Mouse (Mus musculus) midbrain, postnatal 0 days (tissue): ENCODE measurements around the gene Slc26a10. TPM values are rescaled to one million over a fixed set of nuclear protein-coding genes. Genes with fewer than 3 reads are reported as not detected.

ENCODE experiments used
- ATAC-seq: fragments of 200-750 bp; cut with Nextera tagmentation; 2 replicates; pipeline ENCODE4 v1.8.0; 2017; ENCODE audit warnings: moderate number of reproducible peaks, mild to moderate bottlenecking, moderate TSS enrichment, moderate library complexity; ENCODE audit not compliant: low FRiP score
- DNase-seq: peaks from one replicate; pipeline ENCODE4 v3.0.0-alpha.2; 2015; ENCODE audit warnings: low spot score
- H3K27ac ChIP-seq: fragments of 300-500 bp; sonication (generic); 2 replicates; pipeline ENCODE4 v1.5.1; 2014; ENCODE audit warnings: low read depth, mild to moderate bottlenecking, low read length, mixed read lengths
- H3K27me3 ChIP-seq: fragments of 300-500 bp; sonication (generic); 2 replicates; pipeline ENCODE4 v1.6.1; 2014; ENCODE audit warnings: low read length, control low read depth, mixed read lengths; ENCODE audit not compliant: insufficient read depth
- H3K36me3 ChIP-seq: fragments of 300-500 bp; sonication (generic); 2 replicates; pipeline ENCODE4 v1.6.1; 2014; ENCODE audit warnings: low read length, control low read depth, mixed read lengths; ENCODE audit not compliant: insufficient read depth
- H3K4me1 ChIP-seq: fragments of 300-500 bp; sonication (generic); 2 replicates; pipeline ENCODE4 v1.6.1; 2014; ENCODE audit warnings: mild to moderate bottlenecking, control low read depth, antibody characterized with exemption, low read length, mixed read lengths; ENCODE audit not compliant: insufficient read depth
- H3K4me2 ChIP-seq: fragments of 300-500 bp; sonication (generic); 2 replicates; pipeline ENCODE4 v1.6.1; 2014; ENCODE audit warnings: low read depth, mild to moderate bottlenecking, low read length, mixed read lengths; ENCODE audit not compliant: poor library complexity, severe bottlenecking
- H3K4me3 ChIP-seq: fragments of 300-500 bp; sonication (generic); 2 replicates; pipeline ENCODE4 v1.5.1; 2014; ENCODE audit warnings: low read depth, mild to moderate bottlenecking, low read length, moderate library complexity
- H3K9ac ChIP-seq: fragments of 300-500 bp; sonication (generic); replicated peaks from 2 replicates; pipeline ENCODE4 v1.6.1; 2014; ENCODE audit warnings: mild to moderate bottlenecking, low read length, moderate library complexity, mixed read lengths; ENCODE audit not compliant: poor library complexity, severe bottlenecking
- H3K9me3 ChIP-seq: fragments of 300-500 bp; sonication (generic); 2 replicates; pipeline ENCODE4 v1.6.1; 2016; ENCODE audit warnings: low read length, control low read depth
- CTCF ChIP-seq: IDR thresholded peaks from 2 replicates; pipeline ENCODE4 v1.5.1; 2016; ENCODE audit warnings: antibody characterized with exemption, mild to moderate bottlenecking
- WGBS: fragments of 180-500 bp; shearing (Covaris S2); extraction: QIAGEN DNeasy Blood & Tissue Kit; methylation state at CpG from one replicate; pipeline ENCODE4 v1.1.7; 2014; 5-methylcytosine and 5-hydroxymethylcytosine counted together
- polyA plus RNA-seq: library from polyadenylated mRNA; unstranded; fragments of >200 nt; fragmentation: Nextera tagmentation; extraction: Ambion mirVana; gene quantifications from 2 replicates; pipeline ENCODE4 v1.2.1, GENCODE M21; 2015
- total RNA-seq: library from RNA; depleted of rRNA; stranded (reverse); fragments of >200 nt; gene quantifications from 2 replicates; pipeline ENCODE4 v1.2.3, GENCODE M21; 2014

The Slc26a10 gene
- total and polyA plus RNA-seq, 2 experiments from 2014 or later, result 0.05 to 0.80 TPM

DNA sequence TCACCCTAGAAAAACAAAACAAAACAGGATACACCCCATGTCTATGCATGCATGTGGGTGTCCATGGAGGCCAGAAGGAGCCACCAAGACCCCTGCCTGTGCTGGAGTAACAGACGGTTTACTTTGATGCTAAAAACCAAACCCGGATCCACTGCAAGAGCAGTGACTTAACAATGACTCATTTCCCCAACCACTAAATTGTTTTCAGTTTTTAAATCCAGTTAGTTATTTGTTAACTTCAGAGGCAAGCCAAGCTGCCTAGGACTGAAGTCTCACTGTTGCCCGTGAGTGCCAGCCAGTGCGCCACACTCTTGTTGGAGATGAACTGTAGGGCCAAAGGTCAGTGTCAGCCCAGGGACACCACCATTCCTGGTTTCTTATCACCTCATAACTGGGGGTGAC lies 30.0 kb downstream of the Slc26a10 start:
- no peaks in the 10 kb centered on the region for H3K36me3 ChIP-seq
- H3K27ac ChIP-seq, result no peak overlapping the region
- H3K4me1 ChIP-seq, result no peaks in the 10 kb centered on the region
- no peak for DNase-seq
- H3K9ac ChIP-seq, result no peak overlapping the region
- H3K4me2 ChIP-seq, result no peak overlapping the region
- no peak overlapping the region for H3K4me3 ChIP-seq
- no peak for ATAC-seq
- no peak for TF ChIP-seq CTCF
- no peaks in the 10 kb centered on the region for H3K27me3 ChIP-seq
- WGBS, result 86% methylated on average over 4 of the region's 4 CpGs
- H3K9me3 ChIP-seq, result no peaks in the 10 kb centered on the region

DNA sequence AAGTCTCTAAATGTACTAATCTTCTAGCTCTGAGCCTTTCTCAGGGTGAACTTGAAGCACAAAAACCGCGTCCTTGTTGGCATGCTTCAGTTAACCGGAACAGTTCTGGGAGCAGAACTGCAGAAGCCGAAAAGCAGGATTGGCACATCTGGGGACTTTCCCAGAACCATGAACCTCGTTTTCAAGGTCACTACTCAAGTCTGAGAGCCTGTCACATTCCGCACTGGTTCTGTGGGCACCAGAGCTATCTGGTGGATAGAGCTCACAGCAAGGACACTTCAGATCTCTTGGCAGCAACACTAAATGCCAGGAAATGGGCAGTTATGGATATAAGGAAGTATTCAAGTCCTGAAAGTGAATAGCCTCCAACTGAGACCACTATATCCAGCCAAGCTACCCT lies 33.3 kb downstream of the Slc26a10 start:
- no peak overlapping the region for H3K4me3 ChIP-seq
- H3K9ac ChIP-seq, result no peak overlapping the region
- ATAC-seq, result no peak
- WGBS, result 83% methylated on average over 6 of the region's 6 CpGs
- H3K27me3 ChIP-seq, result no peaks in the 10 kb centered on the region
- TF ChIP-seq CTCF, result no peak
- no peak overlapping the region for H3K4me2 ChIP-seq
- no peak overlapping the region for H3K27ac ChIP-seq
- H3K36me3 ChIP-seq, result no peaks in the 10 kb centered on the region
- DNase-seq, result no peak
- no peaks in the 10 kb centered on the region for H3K4me1 ChIP-seq
- H3K9me3 ChIP-seq, result no peaks in the 10 kb centered on the region

DNA sequence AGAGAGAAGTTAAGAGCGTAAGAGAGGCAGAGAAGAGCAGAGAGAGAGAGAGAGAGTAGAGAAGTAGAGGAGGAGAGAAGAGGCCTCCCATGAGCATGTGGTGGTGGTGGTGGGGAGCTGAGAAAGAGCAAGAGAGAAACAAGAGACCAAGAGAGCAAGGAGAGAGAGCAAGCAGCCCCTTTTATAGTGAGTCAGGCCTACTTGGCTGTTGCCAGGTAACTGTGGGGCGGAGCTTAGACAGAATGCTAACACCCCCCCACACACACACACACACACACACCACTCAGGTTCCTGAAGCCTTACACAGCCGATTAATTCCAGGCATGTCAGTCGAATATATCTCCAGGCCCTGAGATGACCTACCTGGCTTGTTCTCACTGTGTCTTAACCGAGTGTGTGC lies 35.1 kb downstream of the Slc26a10 start:
- no peak overlapping the region for H3K4me3 ChIP-seq
- H3K9me3 ChIP-seq, result no peaks in the 10 kb centered on the region
- no peak overlapping the region for H3K9ac ChIP-seq
- no peaks in the 10 kb centered on the region for H3K27me3 ChIP-seq
- no peak for TF ChIP-seq CTCF
- H3K4me2 ChIP-seq, result no peak overlapping the region
- no peak overlapping the region for H3K27ac ChIP-seq
- DNase-seq (no peak), ATAC-seq (no peak)
- no peaks in the 10 kb centered on the region for H3K36me3 ChIP-seq
- H3K4me1 ChIP-seq, result no peaks in the 10 kb centered on the region
- WGBS, result 81% methylated on average over 5 of the region's 5 CpGs

DNA sequence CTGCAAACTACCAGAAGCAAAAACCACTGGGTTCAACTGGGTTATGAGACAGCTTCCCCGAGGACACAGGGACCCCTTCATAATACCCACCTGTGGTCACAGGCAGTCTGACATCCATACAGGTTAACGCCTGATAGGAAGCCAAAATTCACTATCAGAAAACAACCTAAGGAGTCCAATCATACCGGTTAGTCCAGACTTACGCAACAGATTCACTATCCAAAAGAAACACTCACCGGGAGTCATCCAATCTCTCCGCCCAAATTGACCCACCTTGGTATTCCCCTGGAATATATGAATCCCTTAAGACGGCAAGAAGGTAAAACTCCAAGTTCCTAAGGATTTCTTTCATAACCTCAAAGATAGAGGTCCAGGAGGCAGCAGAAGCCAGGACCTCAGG lies 35.9 kb downstream of the Slc26a10 start:
- DNase-seq (no peak), ATAC-seq (no peak)
- Histone ChIP-seq H3K27ac (no peak overlapping the region), H3K9ac (no peak overlapping the region), H3K4me3 (no peak overlapping the region), H3K4me1 (no peaks in the 10 kb centered on the region), H3K36me3 (no peaks in the 10 kb centered on the region), H3K9me3 (no peaks in the 10 kb centered on the region), H3K27me3 (no peaks in the 10 kb centered on the region), H3K4me2 (no peak overlapping the region)
- no peak for TF ChIP-seq CTCF
- 96% methylated on average over 7 of the region's 7 CpGs for WGBS

DNA sequence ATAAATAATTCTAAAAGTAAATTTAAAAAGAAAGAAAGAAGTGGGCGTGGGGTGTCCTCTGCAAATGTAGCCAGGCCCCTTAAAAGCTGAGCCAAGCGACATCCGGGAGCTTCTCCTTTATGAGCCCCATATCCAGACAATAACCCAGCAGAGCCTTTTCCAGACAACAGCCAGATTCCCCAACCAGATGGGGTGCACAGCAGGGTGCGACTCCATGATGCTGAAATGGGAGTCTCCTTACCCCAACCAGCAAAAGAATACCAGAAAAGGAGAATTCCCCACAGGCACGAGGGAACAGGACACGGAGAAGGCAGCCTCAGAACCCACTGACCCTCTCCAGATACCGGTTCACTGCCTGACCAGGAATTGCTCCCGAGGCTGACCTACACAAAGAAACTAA lies 37.2 kb downstream of the Slc26a10 start:
- no peak for DNase-seq
- Histone ChIP-seq H3K27me3 (no peaks in the 10 kb centered on the region), H3K4me2 (no peak overlapping the region), H3K9me3 (no peaks in the 10 kb centered on the region), H3K4me3 (no peak overlapping the region), H3K9ac (no peak overlapping the region), H3K36me3 (no peaks in the 10 kb centered on the region), H3K27ac (no peak overlapping the region), H3K4me1 (no peaks in the 10 kb centered on the region)
- no peak for ATAC-seq
- WGBS, result 84% methylated on average over 8 of the region's 8 CpGs
- no peak for TF ChIP-seq CTCF

DNA sequence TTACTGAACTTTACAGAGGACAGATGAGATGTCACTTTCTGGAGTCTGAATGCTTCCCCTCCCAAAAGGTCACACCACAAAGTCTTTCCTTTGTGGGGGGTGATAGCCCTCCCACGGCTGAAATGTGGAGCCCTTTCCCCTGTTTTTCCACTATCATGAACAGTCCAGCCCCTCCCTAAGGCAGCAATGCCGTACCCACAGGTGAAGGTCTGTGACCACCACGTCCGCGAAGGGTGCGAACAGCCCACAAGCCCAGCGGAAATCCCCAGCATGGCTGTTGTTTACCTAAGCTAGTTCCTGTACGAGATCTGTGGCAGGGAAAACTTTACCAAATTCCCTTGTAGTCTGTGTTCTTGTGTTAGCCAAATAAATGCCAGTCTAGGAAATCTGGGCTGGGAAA lies 38.9 kb downstream of the Slc26a10 start:
- Histone ChIP-seq H3K36me3 (no peaks in the 10 kb centered on the region), H3K4me3 (no peak overlapping the region), H3K4me1 (no peaks in the 10 kb centered on the region), H3K9ac (no peak overlapping the region), H3K9me3 (no peaks in the 10 kb centered on the region), H3K27ac (no peak overlapping the region), H3K4me2 (no peak overlapping the region), H3K27me3 (no peaks in the 10 kb centered on the region)
- DNase-seq (no peak), ATAC-seq (no peak)
- WGBS, result 89% methylated on average over 8 of the region's 8 CpGs
- TF ChIP-seq CTCF, result no peak
